Mouse (Mus musculus) lung, adult 18-20 months (tissue): ENCODE data around the gene Pla2g6.

ENCODE experiments used
- DNase-seq, 2 experiments: peaks; one replicate each; pipeline ENCODE4 v3.0.0; 2022; ENCODE audit warnings: mixed read lengths in 2 of 2

Gene Pla2g6

DNA sequence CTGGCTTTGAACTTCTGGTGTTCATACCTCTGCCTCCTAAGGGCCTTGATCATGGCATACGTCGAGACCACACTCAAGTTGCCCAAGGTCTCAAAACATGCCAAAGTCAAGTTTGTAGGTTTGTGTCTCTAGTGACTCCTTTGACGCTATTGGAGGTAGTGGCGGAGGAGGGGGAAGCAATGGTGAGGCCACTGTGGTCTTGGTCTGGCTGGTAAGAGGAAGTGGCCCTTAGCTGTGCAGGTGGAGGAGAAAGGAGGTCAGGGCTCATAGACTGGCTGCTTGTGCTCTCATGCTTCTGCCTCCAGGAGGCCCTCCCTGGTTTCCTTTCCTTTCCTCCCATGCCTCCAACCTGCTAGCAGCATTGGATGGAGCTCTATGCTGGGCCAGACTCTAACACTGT lies 22.7 kb upstream of the Pla2g6 start:
- no peak for DNase-seq

DNA sequence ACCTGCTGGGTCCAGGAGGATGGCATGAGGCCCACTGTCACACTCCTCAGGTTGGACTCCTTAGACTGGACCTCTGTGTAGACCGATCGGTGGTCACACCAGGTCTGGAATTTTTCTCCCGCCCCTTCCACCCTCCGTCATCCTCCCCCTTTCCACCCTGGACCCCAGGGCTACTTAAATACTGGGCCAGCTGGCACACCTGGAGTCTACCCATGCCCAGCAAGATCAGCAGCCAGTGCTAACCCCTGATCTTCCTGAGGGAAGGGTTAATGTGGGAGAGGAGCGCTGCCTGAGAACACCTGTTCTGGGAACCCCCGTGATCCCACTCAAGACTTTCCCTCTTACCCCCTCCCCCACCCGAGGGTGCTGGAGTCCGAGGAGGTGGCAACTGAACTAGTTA lies 20.5 kb upstream of the Pla2g6 start:
- DNase-seq = no peak

- peak; percentile 87 to 93 for DNase-seq
Measured at GRCm38 (mm10) chr15:79347845-79348506, 19.8 kb upstream of the Pla2g6 start.

GRCm38 (mm10) chr15:79347165-79347844 lies 19.1 kb upstream of the Pla2g6 start:
- peak; percentile 92 to 95 for DNase-seq

DNA sequence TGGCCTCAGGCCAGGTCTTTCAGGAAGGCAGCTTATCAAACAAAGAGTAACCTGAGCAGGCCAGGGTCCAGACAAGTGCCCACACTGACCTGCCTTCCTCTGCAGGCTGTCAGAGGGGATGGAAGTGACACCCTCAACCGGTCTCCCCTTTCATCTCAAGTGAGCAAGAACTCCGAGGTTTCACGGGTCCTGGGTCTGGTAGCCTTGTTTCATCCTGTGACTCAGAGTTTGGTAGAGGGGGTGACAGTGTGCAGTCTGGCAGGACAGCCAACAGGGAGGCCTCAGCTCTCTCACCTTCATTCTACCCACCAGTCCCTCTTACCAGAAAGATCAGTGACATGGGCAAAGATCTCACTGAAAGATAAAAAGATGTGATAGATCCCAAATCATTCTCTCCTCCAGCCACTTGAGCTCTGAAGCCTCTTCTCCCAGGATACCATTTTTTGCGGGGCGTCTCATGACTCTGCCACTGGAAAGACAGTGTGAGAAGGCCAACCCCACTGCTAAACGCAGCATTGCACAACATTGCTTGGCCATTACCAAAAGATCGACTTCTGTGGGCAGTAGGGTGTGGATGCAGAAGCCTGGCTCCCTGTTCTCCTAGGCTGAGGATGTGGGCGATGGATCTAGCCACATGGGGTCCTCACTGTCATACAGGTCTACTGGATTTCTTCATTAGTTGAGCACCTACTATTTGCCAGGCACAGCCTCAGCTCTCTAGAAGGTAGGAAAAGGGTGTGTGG lies 18.0 kb upstream of the Pla2g6 start, which contains the start of gene Maff:
Gene Maff (plus strand): TSS at position 571 of the 743 bp plus-strand sequence.
- peak in 1 of 2 experiments; percentile 55 for DNase-seq

- DNase-seq = no peak
Measured at GRCm38 (mm10) chr15:79344627-79345026, 16.4 kb upstream of the Pla2g6 start.

- no peak for DNase-seq
Measured at GRCm38 (mm10) chr15:79342641-79343337, 14.6 kb upstream of the Pla2g6 start.

GRCm38 (mm10) chr15:79338978-79339377 lies 10.8 kb upstream of the Pla2g6 start:
- no peak for DNase-seq

DNA sequence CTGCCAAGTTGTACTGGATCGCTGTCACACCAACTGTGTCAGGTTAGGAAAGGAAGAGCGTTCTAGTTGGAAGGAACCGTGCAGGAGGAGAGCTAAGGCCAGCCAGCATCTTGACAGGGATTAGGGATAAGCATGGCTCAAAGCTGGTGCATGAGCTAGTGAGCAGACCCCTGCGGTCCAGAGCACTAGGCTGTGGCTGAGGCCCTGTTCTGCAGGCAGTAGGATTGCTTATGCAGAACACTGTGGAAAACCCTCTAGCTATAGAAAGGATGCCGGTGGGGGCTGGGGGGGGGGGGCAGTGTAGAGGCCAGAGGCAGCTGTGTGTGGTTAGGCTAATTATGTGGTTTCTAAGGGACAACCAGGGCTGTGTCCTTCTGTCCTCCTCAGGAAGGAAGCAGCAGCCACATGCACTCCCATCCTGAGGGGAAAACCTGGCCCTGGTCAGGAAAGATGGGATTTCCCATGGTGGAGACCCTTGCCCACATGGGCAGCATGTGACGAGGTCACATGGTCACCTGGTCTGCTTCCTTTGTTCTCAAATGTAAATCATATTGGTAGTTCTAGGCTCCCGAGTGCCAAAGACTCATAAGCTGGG lies 7.0 kb upstream of the Pla2g6 start:
- no peak for DNase-seq

DNA sequence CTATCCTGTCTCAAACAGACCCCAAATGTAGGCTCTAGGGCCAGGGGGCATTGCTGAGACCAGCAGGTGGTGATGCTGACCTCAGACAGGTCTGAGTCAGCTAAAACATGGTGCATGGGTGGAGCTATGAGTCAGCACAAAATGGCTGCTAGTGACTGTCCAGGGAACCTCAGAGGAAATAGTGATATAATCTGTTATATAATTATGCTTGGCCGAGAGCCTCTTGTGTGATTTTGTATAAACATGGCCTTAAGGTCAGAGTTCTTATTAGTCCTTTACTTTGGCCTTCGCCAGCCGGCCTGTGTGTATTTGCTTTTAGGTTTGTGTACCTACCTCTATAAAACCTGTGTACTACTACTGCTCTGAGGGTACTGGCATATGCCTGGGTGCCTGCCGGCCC lies 5.2 kb upstream of the Pla2g6 start:
- peak; percentile 50 to 79 for DNase-seq

- no peak for DNase-seq
Measured at GRCm38 (mm10) chr15:79330521-79330920, 2.3 kb upstream of the Pla2g6 start.

DNA sequence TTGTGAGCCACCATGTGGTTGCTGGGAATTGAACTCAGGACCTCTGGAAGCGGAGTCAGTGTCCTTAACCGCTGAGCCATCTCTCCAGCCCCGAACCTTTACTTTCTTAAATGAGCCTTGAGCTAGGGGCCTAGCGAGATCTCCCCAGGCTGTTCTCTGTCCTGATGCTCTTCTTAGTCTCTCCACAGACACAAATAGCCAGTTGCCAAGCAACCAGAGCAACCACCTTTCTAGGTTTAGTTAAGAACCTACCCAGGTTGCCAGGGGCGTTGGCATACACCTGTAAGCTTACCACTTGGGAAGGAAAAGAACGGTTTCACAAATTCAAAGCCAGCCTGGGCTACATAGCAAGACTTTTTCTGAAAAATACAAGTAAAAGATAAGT lies 1.8 kb upstream of the Pla2g6 start:
- peak in 1 of 2 experiments; percentile 46 for DNase-seq

GRCm38 (mm10) chr15:79329346-79329978 lies 1.3 kb upstream of the Pla2g6 start:
- no peak for DNase-seq

DNA sequence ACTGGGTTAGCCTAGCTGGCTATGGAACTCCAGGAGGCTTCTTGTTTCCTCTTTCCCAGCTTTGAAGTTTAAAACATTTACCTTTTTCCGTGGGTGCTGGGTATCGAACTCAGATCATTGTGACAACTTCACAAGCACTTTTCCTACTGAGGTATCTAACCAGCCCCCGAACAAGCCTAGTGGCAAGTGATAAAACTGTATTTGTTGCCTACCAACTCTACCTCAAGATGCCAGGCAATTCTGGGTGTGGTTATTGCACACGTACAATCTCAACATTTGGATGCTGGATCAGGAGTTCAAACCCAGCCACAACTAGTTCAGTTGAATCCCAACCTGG lies 717 bp upstream of the Pla2g6 start:
- no peak for DNase-seq

- peak; percentile 76 to 84 for DNase-seq
Measured at GRCm38 (mm10) chr15:79326971-79327961, 924 bp downstream of the Pla2g6 start.

GRCm38 (mm10) chr15:79326264-79326663 lies 1.9 kb downstream of the Pla2g6 start:
- DNase-seq = peak; percentile 79 to 88

DNA sequence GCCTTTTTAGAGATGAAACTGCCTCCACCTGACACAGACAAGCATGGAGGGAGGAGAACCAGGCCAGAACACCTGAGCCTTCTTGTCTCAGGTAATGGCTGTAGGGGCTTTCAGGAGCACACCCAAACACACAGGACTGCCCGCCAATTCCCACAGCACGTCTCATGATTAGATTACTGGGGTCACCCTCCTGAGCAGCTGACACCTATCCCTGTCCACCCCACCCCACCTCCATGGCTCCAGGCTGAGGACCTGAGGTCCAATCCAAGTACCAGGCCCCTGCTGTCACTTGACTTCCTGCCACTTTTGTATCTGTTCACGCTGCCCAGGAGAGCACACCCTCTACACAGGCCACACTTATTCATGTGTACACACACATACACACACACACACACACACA lies 2.4 kb downstream of the Pla2g6 start:
- DNase-seq = no peak

GRCm38 (mm10) chr15:79324373-79324772 lies 3.8 kb downstream of the Pla2g6 start:
- DNase-seq = no peak

GRCm38 (mm10) chr15:79323791-79324155 lies 4.4 kb downstream of the Pla2g6 start:
- no peak for DNase-seq

GRCm38 (mm10) chr15:79322991-79323790 lies 5.0 kb downstream of the Pla2g6 start:
- peak; percentile 90 to 94 for DNase-seq
